Mouse (Mus musculus) gastrocnemius, adult 18-20 months (tissue): ENCODE data around the gene Cluh. TPM values are rescaled to one million over a fixed set of nuclear protein-coding genes. Genes with fewer than 3 reads are reported as not detected.

ENCODE experiments used
- DNase-seq: peaks from one replicate; pipeline ENCODE4 v3.0.0; 2021; ENCODE audit warnings: low spot score
- total RNA-seq, 2 experiments: library from RNA; stranded (reverse); gene quantifications; 2 replicates each; pipeline ENCODE4 v1.2.3; 2021

Gene Cluh
- total RNA-seq, 2 experiments from 2014 or later: 90.2 to 100.0 TPM

GRCm38 (mm10) chr11:74639628-74640027 is 9.7 kb upstream of the Cluh start:
- DNase-seq: no peak

GRCm38 (mm10) chr11:74647966-74648365 is 1.3 kb upstream of the Cluh start:
- no peak for DNase-seq

GRCm38 (mm10) chr11:74648676-74649075 is 619 bp upstream of the Cluh start:
- DNase-seq: no peak

GRCm38 (mm10) chr11:74649647-74650551 is 604 bp downstream of the Cluh start:
- peak; percentile 31 for DNase-seq

- no peak for DNase-seq
Measured at GRCm38 (mm10) chr11:74650576-74651100, 1.3 kb downstream of the Cluh start.

GRCm38 (mm10) chr11:74652791-74653191 is 3.5 kb downstream of the Cluh start:
- peak; percentile 65 for DNase-seq

- peak; percentile 64 for DNase-seq
Measured at GRCm38 (mm10) chr11:74653385-74653784, 4.1 kb downstream of the Cluh start.

- DNase-seq: no peak
Measured at GRCm38 (mm10) chr11:74655941-74656340, 6.6 kb downstream of the Cluh start.

- no peak for DNase-seq
Measured at GRCm38 (mm10) chr11:74660336-74660735, 11.0 kb downstream of the Cluh start.

GRCm38 (mm10) chr11:74661641-74662040 is 12.3 kb downstream of the Cluh start:
- DNase-seq: no peak

GRCm38 (mm10) chr11:74662221-74662620 is 12.9 kb downstream of the Cluh start:
- no peak for DNase-seq

GRCm38 (mm10) chr11:74664279-74664678 is 15.0 kb downstream of the Cluh start:
- DNase-seq: no peak

GRCm38 (mm10) chr11:74664906-74665305 is 15.6 kb downstream of the Cluh start:
- DNase-seq: no peak

- no peak for DNase-seq
Measured at GRCm38 (mm10) chr11:74665631-74666283, 16.5 kb downstream of the Cluh start.

GRCm38 (mm10) chr11:74666284-74666652 is 17.0 kb downstream of the Cluh start:
- no peak for DNase-seq

GRCm38 (mm10) chr11:74666776-74667581 is 17.7 kb downstream of the Cluh start:
- DNase-seq: no peak

GRCm38 (mm10) chr11:74667582-74668010 is 18.3 kb downstream of the Cluh start:
- DNase-seq: no peak

- DNase-seq: no peak
Measured at GRCm38 (mm10) chr11:74668466-74668865, 19.2 kb downstream of the Cluh start.

GRCm38 (mm10) chr11:74668971-74669370 is 19.7 kb downstream of the Cluh start:
- DNase-seq: no peak

GRCm38 (mm10) chr11:74670151-74670550 is 20.9 kb downstream of the Cluh start:
- no peak for DNase-seq

GRCm38 (mm10) chr11:74671013-74671412 is 21.7 kb downstream of the Cluh start:
- DNase-seq: no peak

- DNase-seq: no peak
Measured at GRCm38 (mm10) chr11:74671839-74672238, 22.5 kb downstream of the Cluh start.
